Mouse (Mus musculus) adrenal gland, adult 10 weeks (tissue): ENCODE measurements around the gene Gm10488. TPM values are rescaled to one million over a fixed set of nuclear protein-coding genes. Genes with fewer than 3 reads are reported as not detected.

Source experiments
- polyA plus RNA-seq: library from polyadenylated mRNA; stranded (reverse); fragments of 350-450 nt; fragmentation: Illumina TruSeq; extraction: RNeasy Lipid Tissue Mini Kit (QIAGEN cat#74804); gene quantifications from one replicate; pipeline ENCODE4 v1.2.3, GENCODE M21; 2014; ENCODE audit warnings: low read depth, low replicate concordance

Gm10488 gene
- not detected for polyA plus RNA-seq

DNA sequence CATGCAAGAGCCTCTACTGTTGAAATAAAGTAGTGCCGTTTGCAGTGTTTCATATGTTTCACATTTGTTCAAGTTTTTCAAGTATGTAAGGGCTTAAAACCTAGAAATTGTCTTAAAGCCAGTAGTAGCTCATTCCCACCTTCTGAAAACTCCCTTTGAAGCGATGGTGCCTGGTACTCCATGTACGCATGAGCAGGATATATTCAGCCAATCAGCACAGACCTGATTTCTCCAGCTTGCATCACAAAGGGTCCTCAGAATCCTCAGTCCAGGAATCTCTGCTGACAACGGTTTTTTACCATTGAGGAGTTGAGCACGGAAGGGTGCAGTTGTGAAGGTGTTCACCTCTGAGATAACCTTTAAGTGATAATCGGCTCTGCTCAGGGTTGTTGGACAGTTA, at the start of gene Gm10488:
TSS of gene Gm10488 (plus strand) at position 301 of the 400 bp plus-strand sequence.

